Mouse (Mus musculus) liver, embryonic 11.5 days (tissue): ENCODE data around the gene Mtx3. TPM values are rescaled to one million over a fixed set of nuclear protein-coding genes. Genes with fewer than 3 reads are reported as not detected.

Source experiments
- ATAC-seq: fragments of 200-750 bp; cut with Nextera tagmentation; replicated peaks from 2 replicates; pipeline ENCODE4 v1.8.0; 2017; ENCODE audit warnings: moderate number of reproducible peaks, mild to moderate bottlenecking, moderate TSS enrichment, moderate library complexity; ENCODE audit not compliant: low FRiP score
- DNase-seq: peaks from one replicate; pipeline ENCODE4 v3.0.0-alpha.2; 2017; ENCODE audit warnings: low spot score
- H3K27ac ChIP-seq: fragments of 300-500 bp; sonication (generic); 2 replicates; pipeline ENCODE4 v1.5.1; 2014; ENCODE audit warnings: mild to moderate bottlenecking, low read depth, low read length, control low read depth
- H3K27me3 ChIP-seq: fragments of 300-500 bp; sonication (generic); replicated peaks from 2 replicates; pipeline ENCODE4 v1.6.1; 2014; ENCODE audit warnings: low read length, mixed read lengths; ENCODE audit not compliant: control insufficient read depth, insufficient read depth
- H3K36me3 ChIP-seq: fragments of 300-500 bp; sonication (generic); 2 replicates; pipeline ENCODE4 v1.6.1; 2014; ENCODE audit warnings: mild to moderate bottlenecking, low read length, moderate library complexity, mixed read lengths; ENCODE audit not compliant: control insufficient read depth, insufficient read depth
- H3K4me1 ChIP-seq: fragments of 300-500 bp; sonication (generic); replicated peaks from 2 replicates; pipeline ENCODE4 v1.6.1; 2014; ENCODE audit warnings: low read length, mixed read lengths; ENCODE audit not compliant: control insufficient read depth, insufficient read depth
- H3K4me2 ChIP-seq: fragments of 300-500 bp; sonication (generic); 2 replicates; pipeline ENCODE4 v1.6.1; 2014; ENCODE audit warnings: mild to moderate bottlenecking, control low read depth, moderate library complexity
- H3K4me3 ChIP-seq: fragments of 300-500 bp; sonication (generic); 2 replicates; pipeline ENCODE4 v1.5.1; 2014; ENCODE audit warnings: low read depth, low read length, control low read depth
- H3K9ac ChIP-seq: fragments of 300-500 bp; sonication (generic); 2 replicates; pipeline ENCODE4 v1.6.1; 2014; ENCODE audit warnings: low read depth, low read length, control low read depth
- H3K9me3 ChIP-seq: fragments of 300-500 bp; sonication (generic); 2 replicates; pipeline ENCODE4 v1.6.1; 2016; ENCODE audit warnings: low read length, inconsistent platforms, mixed read lengths; ENCODE audit not compliant: control insufficient read depth
- WGBS: fragments of 180-500 bp; shearing (Covaris S2); extraction: QIAGEN DNeasy Blood & Tissue Kit; methylation state at CpG from one replicate; pipeline ENCODE4 v1.1.7; 2014; 5-methylcytosine and 5-hydroxymethylcytosine counted together
- polyA plus RNA-seq: library from polyadenylated mRNA; unstranded; fragments of >200 nt; fragmentation: Nextera tagmentation; extraction: Ambion mirVana; gene quantifications from 2 replicates; pipeline ENCODE4 v1.2.1, GENCODE M21; 2014

Mtx3 gene
- polyA plus RNA-seq, 1 experiment from 2014 or later = 3.2 TPM

DNA sequence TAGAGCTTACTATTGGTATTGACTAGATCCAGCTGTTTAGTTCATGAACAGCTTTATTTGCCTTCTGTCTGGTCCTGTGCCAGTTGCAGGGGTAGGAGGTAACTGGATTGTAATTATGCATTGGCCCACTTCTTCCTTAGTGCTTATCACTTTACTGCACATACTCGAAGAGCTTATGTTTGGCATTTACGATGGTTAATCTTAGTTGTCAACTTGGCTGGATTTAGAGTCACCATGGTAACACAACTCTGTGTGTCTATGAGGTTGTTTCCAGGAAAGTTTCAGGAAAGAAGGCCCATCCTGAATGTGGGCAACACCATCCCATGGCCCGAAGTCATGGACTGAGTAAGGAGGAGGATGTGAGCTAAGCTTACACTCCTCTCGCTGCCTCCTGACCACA lies 11.4 kb upstream of the Mtx3 start:
- Histone ChIP-seq H3K36me3 (no peaks in the 10 kb centered on the region), H3K27me3 (no peaks in the 10 kb centered on the region; the same call in 1 of the 2 replicates), H3K4me3 (no peak overlapping the region), H3K9me3 (no peaks in the 10 kb centered on the region), H3K4me2 (no peak overlapping the region), H3K4me1 (no peaks in the 10 kb centered on the region), H3K27ac (no peak overlapping the region), H3K9ac (no peak overlapping the region)
- WGBS = 81% methylated on average over 4 of the region's 4 CpGs
- ATAC-seq (no peak), DNase-seq (no peak)

DNA sequence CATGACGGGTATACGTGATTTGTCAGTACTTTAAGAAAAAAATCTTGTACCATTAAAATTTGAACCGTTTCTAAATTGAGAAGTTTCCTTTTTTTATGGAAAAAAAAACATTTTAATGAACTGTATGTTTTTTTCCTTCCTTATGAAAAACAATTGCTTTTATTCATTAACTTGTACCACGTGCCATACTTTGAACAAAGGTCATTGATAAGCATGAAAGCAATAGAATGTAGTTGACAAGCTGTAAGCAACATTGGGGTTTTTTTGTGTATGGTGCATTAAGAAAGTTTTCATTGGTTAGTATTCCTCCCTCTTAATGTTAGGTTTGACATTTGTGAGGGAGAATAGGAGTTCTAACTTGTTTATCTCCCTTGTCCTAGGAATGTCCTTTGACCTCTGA lies 1.9 kb downstream of the Mtx3 start:
- H3K36me3 ChIP-seq = peaks cover 5% of the 10 kb centered on the region; the same call in 1 of the 2 replicates
- no peak for ATAC-seq
- 92% methylated on average over 4 of the region's 4 CpGs for WGBS

DNA sequence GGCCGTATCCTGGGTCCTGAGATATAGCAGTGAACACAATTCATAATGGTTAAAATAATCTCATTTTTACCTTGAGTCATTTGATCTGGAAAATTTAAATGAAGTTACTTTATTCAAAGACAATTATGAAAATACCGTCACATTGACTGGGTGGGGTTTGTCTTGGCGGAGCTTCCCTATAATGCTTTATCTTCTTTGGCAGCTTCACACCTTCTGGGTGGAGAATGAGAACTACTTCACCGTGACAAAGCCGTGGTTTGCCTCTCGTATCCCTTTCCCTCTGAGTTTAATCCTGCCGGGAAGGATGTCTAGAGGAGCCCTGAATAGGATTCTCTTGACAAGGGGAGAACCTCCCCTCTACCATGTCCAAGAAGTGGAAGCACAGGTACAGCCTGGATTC lies 2.8 kb downstream of the Mtx3 start:
- Histone ChIP-seq H3K9me3 (no peaks in the 10 kb centered on the region), H3K27ac (peak overlapping the region; percentile 70), H3K36me3 (peaks cover 5% of the 10 kb centered on the region; the same call in 1 of the 2 replicates), H3K4me2 (peak overlapping the region; percentile 48), H3K27me3 (no peaks in the 10 kb centered on the region), H3K9ac (no peak overlapping the region), H3K4me3 (no peak overlapping the region), H3K4me1 (peaks cover 13% of the 10 kb centered on the region)
- 58% methylated on average over 7 of the region's 7 CpGs for WGBS
- ATAC-seq (no peak), DNase-seq (no peak)

More for the DNA sequence above, 1.9 kb downstream of the Mtx3 start:
- Histone ChIP-seq H3K9ac (no peak overlapping the region), H3K4me3 (no peak overlapping the region), H3K27me3 (no peaks in the 10 kb centered on the region), H3K4me1 (peaks cover 13% of the 10 kb centered on the region), H3K27ac (no peak overlapping the region), H3K9me3 (no peaks in the 10 kb centered on the region), H3K4me2 (no peak overlapping the region; the same call in 1 of the 2 replicates)
- no peak for DNase-seq

DNA sequence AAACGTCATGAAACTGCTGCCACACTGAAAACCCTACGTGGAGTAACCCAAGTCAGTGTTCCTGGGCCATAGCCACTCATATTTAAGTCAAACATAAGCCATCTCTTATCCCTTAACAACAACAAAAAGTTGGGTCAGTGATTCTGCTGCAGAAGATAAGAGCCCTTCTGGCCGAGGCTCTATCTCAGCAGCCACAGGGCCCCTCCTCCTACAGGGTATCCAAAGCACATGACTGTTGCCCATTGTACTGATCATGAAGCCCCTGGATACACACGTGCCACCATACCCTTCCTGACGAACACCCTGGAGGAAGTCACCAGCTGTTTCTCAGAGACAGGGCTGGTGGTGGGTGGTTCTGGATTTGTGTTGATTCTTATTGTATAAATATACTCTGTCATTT lies 3.4 kb downstream of the Mtx3 start:
- Histone ChIP-seq H3K4me3 (no peak overlapping the region), H3K4me1 (peaks cover 13% of the 10 kb centered on the region), H3K36me3 (peaks cover 5% of the 10 kb centered on the region; the same call in 1 of the 2 replicates), H3K27me3 (no peaks in the 10 kb centered on the region), H3K4me2 (peak overlapping the region; percentile 48), H3K9ac (no peak overlapping the region), H3K27ac (no peak overlapping the region; the same call in 1 of the 2 replicates), H3K9me3 (no peaks in the 10 kb centered on the region)
- DNase-seq = no peak
- 47% methylated on average over 5 of the region's 5 CpGs for WGBS
- peak; percentile 89 for ATAC-seq

DNA sequence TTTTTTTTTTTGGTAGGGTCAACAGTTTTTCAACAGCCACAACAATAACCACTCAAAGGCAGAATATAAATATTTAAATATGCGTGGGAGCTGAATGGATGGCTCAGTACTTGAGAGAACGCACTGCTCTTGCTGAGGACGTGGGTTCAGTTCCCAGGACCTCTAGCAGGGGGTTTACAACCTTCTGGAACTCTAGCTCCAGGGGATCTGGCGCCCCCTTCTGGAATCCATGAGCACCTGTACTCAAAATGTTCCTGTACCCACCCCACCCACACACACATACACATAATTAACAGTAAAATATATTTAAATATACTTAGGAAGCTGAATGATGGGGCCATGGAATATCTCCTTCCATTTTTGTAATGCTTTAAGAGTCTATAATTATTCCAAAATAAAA lies 11.3 kb downstream of the Mtx3 start:
- no peak overlapping the region for H3K9ac ChIP-seq
- no peak overlapping the region for H3K4me3 ChIP-seq
- DNase-seq (no peak), ATAC-seq (no peak)
- WGBS = 74% methylated on average over 4 of the region's 4 CpGs
- H3K4me1 ChIP-seq = no peaks in the 10 kb centered on the region
- no peaks in the 10 kb centered on the region for H3K9me3 ChIP-seq
- H3K27me3 ChIP-seq = no peaks in the 10 kb centered on the region
- no peak overlapping the region for H3K4me2 ChIP-seq
- peaks cover 2% of the 10 kb centered on the region; the same call in 1 of the 2 replicates for H3K36me3 ChIP-seq
- no peak overlapping the region for H3K27ac ChIP-seq

DNA sequence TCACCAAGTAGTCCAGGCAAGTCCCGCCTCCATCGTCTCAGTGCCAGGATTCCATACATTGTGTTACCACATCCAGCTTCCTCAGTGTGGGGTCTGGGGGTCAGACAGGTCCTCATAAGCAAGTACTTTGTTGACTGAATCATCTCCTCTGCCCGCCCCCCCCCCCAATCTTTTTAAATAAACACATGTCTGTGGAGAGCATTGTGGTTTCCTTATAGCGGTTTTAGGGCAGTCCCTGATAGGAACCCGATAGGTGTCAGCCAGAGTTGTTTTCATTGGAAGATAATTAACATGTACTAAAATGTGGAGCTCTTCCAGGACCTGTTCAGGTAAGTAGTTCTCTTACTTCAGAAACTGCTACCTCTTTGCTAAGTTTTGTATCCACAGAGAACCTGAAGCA lies 14.2 kb downstream of the Mtx3 start:
- DNase-seq (no peak), ATAC-seq (no peak)
- H3K9ac ChIP-seq = no peak overlapping the region
- H3K4me1 ChIP-seq = no peaks in the 10 kb centered on the region
- H3K4me2 ChIP-seq = no peak overlapping the region
- H3K4me3 ChIP-seq = no peak overlapping the region
- H3K27me3 ChIP-seq = no peaks in the 10 kb centered on the region
- 62% methylated on average over 5 of the region's 5 CpGs for WGBS
- no peaks in the 10 kb centered on the region for H3K9me3 ChIP-seq
- H3K36me3 ChIP-seq = peaks cover 2% of the 10 kb centered on the region; the same call in 1 of the 2 replicates
- no peak overlapping the region for H3K27ac ChIP-seq

DNA sequence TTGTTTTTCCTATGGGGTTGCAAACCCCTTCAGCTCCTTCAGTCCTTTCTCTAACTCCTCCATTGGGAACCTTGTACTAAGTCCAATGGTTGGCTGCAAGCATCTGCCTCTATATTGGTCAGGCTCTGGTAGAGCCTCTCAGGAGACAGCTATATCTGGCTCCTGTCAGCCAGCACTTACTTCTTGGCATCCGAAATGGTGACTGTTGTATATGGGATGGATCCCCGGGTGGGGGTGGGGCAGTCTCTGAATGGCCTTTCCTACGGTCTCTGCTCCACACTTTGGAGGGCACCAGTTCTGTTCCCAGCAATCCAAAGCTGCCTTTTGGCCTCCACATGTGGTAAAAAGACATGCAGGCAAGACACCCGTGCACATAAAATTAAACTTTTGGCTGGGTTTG lies 15.4 kb downstream of the Mtx3 start:
- ATAC-seq = no peak
- no peak overlapping the region for H3K27ac ChIP-seq
- no peak for DNase-seq
- WGBS = 72% methylated on average over 4 of the region's 4 CpGs
- no peaks in the 10 kb centered on the region for H3K4me1 ChIP-seq
- H3K4me3 ChIP-seq = no peak overlapping the region
- H3K36me3 ChIP-seq = no peaks in the 10 kb centered on the region
- no peak overlapping the region for H3K4me2 ChIP-seq
- H3K9ac ChIP-seq = no peak overlapping the region
- no peaks in the 10 kb centered on the region for H3K9me3 ChIP-seq
- no peaks in the 10 kb centered on the region for H3K27me3 ChIP-seq

DNA sequence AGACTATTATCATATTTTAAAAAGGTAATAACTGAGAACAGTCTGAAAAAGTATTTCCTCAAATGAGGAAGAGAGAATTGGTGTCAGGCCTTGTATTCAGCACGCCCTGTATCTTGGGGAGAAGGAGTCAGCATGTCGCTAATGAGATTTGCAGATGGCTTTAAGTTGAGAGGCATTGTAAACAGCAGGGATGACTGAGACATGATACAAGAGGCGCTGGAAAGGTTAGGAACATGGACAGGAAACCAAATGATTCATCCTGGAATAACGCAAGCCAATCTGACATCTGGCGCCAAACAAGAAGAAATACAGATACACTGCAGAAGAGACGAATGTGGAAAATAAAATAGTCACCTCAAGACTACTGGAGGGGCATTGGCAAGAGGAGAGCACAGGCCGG lies 20.8 kb downstream of the Mtx3 start:
- Histone ChIP-seq H3K27me3 (no peaks in the 10 kb centered on the region), H3K27ac (no peak overlapping the region), H3K9ac (no peak overlapping the region), H3K9me3 (no peaks in the 10 kb centered on the region), H3K4me1 (no peaks in the 10 kb centered on the region), H3K4me2 (no peak overlapping the region), H3K36me3 (no peaks in the 10 kb centered on the region), H3K4me3 (no peak overlapping the region)
- 70% methylated on average over 7 of the region's 7 CpGs for WGBS
- ATAC-seq = no peak
- no peak for DNase-seq

DNA sequence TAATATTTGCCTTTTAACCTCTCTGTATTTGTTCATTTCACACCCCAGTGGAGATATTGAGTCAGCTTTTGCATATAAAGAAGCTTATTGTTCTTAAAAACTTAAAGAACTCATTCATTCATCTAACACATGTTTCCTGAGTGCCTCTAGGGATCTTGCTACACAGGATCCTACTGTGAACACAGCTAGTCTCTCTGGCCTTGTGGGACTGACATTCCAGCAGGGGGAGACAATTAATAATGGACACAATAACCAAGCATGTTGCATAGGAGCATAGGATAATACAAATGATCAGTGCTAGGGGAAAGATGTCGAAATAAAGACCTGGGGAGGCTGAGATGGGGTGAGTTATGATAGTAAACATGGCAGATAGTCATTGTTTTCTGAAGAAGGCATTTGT lies 22.1 kb downstream of the Mtx3 start:
- Histone ChIP-seq H3K4me1 (no peaks in the 10 kb centered on the region), H3K9me3 (no peaks in the 10 kb centered on the region), H3K27ac (no peak overlapping the region), H3K4me2 (no peak overlapping the region), H3K4me3 (no peak overlapping the region), H3K9ac (no peak overlapping the region), H3K27me3 (no peaks in the 10 kb centered on the region), H3K36me3 (no peaks in the 10 kb centered on the region)
- 72% methylated on average over 1 of the region's 1 CpGs for WGBS
- DNase-seq (no peak), ATAC-seq (no peak)
